Mouse (Mus musculus) intestine, postnatal 0 days (tissue): ENCODE results near the gene Cdk5rap2. TPM values are rescaled to one million over a fixed set of nuclear protein-coding genes. Genes with fewer than 3 reads are reported as not detected.

Experiments
- ATAC-seq: fragments of 200-750 bp; cut with Nextera tagmentation; 2 replicates; pipeline ENCODE4 v1.8.0; 2017; ENCODE audit warnings: mild to moderate bottlenecking, moderate TSS enrichment, moderate library complexity
- H3K27ac ChIP-seq: fragments of 300-500 bp; sonication (generic); 2 replicates; pipeline ENCODE4 v1.5.1; 2014; ENCODE audit warnings: mild to moderate bottlenecking, low read depth, low read length, moderate library complexity
- H3K27me3 ChIP-seq: fragments of 300-500 bp; sonication (generic); replicated peaks from 2 replicates; pipeline ENCODE4 v1.6.1; 2014; ENCODE audit warnings: low read length, mixed read lengths; ENCODE audit not compliant: control insufficient read depth, insufficient read depth
- H3K36me3 ChIP-seq: fragments of 300-500 bp; sonication (generic); 2 replicates; pipeline ENCODE4 v1.6.1; 2014; ENCODE audit warnings: mild to moderate bottlenecking, moderate library complexity; ENCODE audit not compliant: control insufficient read depth, insufficient read depth
- H3K4me1 ChIP-seq: fragments of 300-500 bp; sonication (generic); replicated peaks from 2 replicates; pipeline ENCODE4 v1.6.1; 2014; ENCODE audit warnings: antibody characterized with exemption, low read length, mixed read lengths; ENCODE audit not compliant: control insufficient read depth, insufficient read depth
- H3K4me2 ChIP-seq: fragments of 300-500 bp; sonication (generic); replicated peaks from 2 replicates; pipeline ENCODE4 v1.6.1; 2014; ENCODE audit warnings: low read depth, mild to moderate bottlenecking, moderate library complexity
- H3K4me3 ChIP-seq: fragments of 300-500 bp; sonication (generic); 2 replicates; pipeline ENCODE4 v1.5.1; 2014; ENCODE audit warnings: low read depth, low read length
- H3K9ac ChIP-seq: fragments of 300-500 bp; sonication (generic); 2 replicates; pipeline ENCODE4 v1.6.1; 2014; ENCODE audit warnings: mild to moderate bottlenecking, low read depth, low read length
- H3K9me3 ChIP-seq: fragments of 300-500 bp; sonication (generic); 2 replicates; pipeline ENCODE4 v1.6.1; 2016; ENCODE audit warnings: mixed run types; ENCODE audit not compliant: control insufficient read depth
- CTCF ChIP-seq: sonication (generic); IDR thresholded peaks from 2 replicates; pipeline ENCODE4 v1.5.1; 2016; ENCODE audit warnings: low read depth, mild to moderate bottlenecking, control low read depth, antibody characterized with exemption, moderate library complexity
- WGBS: fragments of 180-500 bp; shearing (Covaris S2); extraction: QIAGEN DNeasy Blood & Tissue Kit; methylation state at CpG from one replicate; pipeline ENCODE4 v1.1.7; 2014; 5-methylcytosine and 5-hydroxymethylcytosine counted together
- polyA plus RNA-seq: library from polyadenylated mRNA; unstranded; fragments of >200 nt; fragmentation: Nextera tagmentation; extraction: Ambion mirVana; gene quantifications from 2 replicates; pipeline ENCODE4 v1.2.1, GENCODE M21; 2015

Gene Cdk5rap2
- polyA plus RNA-seq, 1 experiment from 2014 or later: 5.4 TPM

GRCm38 (mm10) chr4:70278882-70279281 lies 131.4 kb downstream of the Cdk5rap2 start:
- Histone ChIP-seq H3K9me3 (no peaks in the 10 kb centered on the region), H3K27me3 (no peaks in the 10 kb centered on the region), H3K36me3 (peaks cover 15% of the 10 kb centered on the region; the same call in 1 of the 2 replicates), H3K4me1 (no peaks in the 10 kb centered on the region), H3K4me2 (no peak overlapping the region), H3K4me3 (no peak overlapping the region), H3K27ac (no peak overlapping the region), H3K9ac (no peak overlapping the region)
- ATAC-seq: no peak
- TF ChIP-seq CTCF: no peak
- 95% methylated on average over 4 of the region's 4 CpGs for WGBS

- no peak for ATAC-seq
- Histone ChIP-seq H3K9me3 (no peaks in the 10 kb centered on the region), H3K9ac (no peak overlapping the region), H3K27ac (no peak overlapping the region), H3K27me3 (no peaks in the 10 kb centered on the region), H3K4me2 (no peak overlapping the region), H3K36me3 (peaks cover 12% of the 10 kb centered on the region; the same call in 1 of the 2 replicates), H3K4me1 (no peaks in the 10 kb centered on the region), H3K4me3 (no peak overlapping the region)
- peak; percentile 46 for TF ChIP-seq CTCF
- WGBS: 92% methylated on average over 3 of the region's 3 CpGs
Observed at GRCm38 (mm10) chr4:70278057-70278456, 132.2 kb downstream of the Cdk5rap2 start.

- ATAC-seq: no peak
- TF ChIP-seq CTCF: no peak
- Histone ChIP-seq H3K4me1 (no peaks in the 10 kb centered on the region), H3K4me2 (no peak overlapping the region), H3K4me3 (no peak overlapping the region), H3K9ac (no peak overlapping the region), H3K27ac (no peak overlapping the region), H3K9me3 (no peaks in the 10 kb centered on the region), H3K27me3 (no peaks in the 10 kb centered on the region), H3K36me3 (peaks cover 8% of the 10 kb centered on the region; the same call in 1 of the 2 replicates)
- 86% methylated on average over 4 of the region's 4 CpGs for WGBS
Observed at GRCm38 (mm10) chr4:70272943-70273342, 137.3 kb downstream of the Cdk5rap2 start.

- H3K4me1 ChIP-seq: no peaks in the 10 kb centered on the region
- peaks cover 8% of the 10 kb centered on the region; the same call in 1 of the 2 replicates for H3K36me3 ChIP-seq
- H3K27me3 ChIP-seq: no peaks in the 10 kb centered on the region
- TF ChIP-seq CTCF: no peak
- no peak overlapping the region for H3K27ac ChIP-seq
- no peak overlapping the region for H3K4me3 ChIP-seq
- 90% methylated on average over 4 of the region's 4 CpGs for WGBS
- H3K4me2 ChIP-seq: no peak overlapping the region
- H3K9ac ChIP-seq: no peak overlapping the region
- no peak for ATAC-seq
- no peaks in the 10 kb centered on the region for H3K9me3 ChIP-seq
Observed at GRCm38 (mm10) chr4:70272527-70272926, 137.7 kb downstream of the Cdk5rap2 start.

- H3K9ac ChIP-seq: no peak overlapping the region
- ATAC-seq: no peak
- WGBS: 79% methylated on average over 2 of the region's 2 CpGs
- H3K36me3 ChIP-seq: peaks cover 16% of the 10 kb centered on the region; the same call in 1 of the 2 replicates
- H3K27ac ChIP-seq: no peak overlapping the region
- H3K9me3 ChIP-seq: no peaks in the 10 kb centered on the region
- no peak overlapping the region for H3K4me3 ChIP-seq
- H3K4me1 ChIP-seq: no peaks in the 10 kb centered on the region
- no peak for TF ChIP-seq CTCF
- no peaks in the 10 kb centered on the region for H3K27me3 ChIP-seq
- no peak overlapping the region for H3K4me2 ChIP-seq
Observed at GRCm38 (mm10) chr4:70267213-70267906, 142.9 kb downstream of the Cdk5rap2 start.

GRCm38 (mm10) chr4:70265248-70265647 lies 145.0 kb downstream of the Cdk5rap2 start:
- Histone ChIP-seq H3K9me3 (no peaks in the 10 kb centered on the region), H3K27ac (no peak overlapping the region), H3K4me1 (no peaks in the 10 kb centered on the region), H3K9ac (no peak overlapping the region), H3K36me3 (peaks cover 14% of the 10 kb centered on the region; the same call in 1 of the 2 replicates), H3K4me3 (no peak overlapping the region), H3K4me2 (no peak overlapping the region), H3K27me3 (no peaks in the 10 kb centered on the region)
- WGBS: 68% methylated on average over 6 of the region's 6 CpGs
- TF ChIP-seq CTCF: peak; percentile 90
- ATAC-seq: no peak
